Mouse (Mus musculus) heart, postnatal 0 days (tissue): ENCODE data around the gene Ppp1r17.

Experiments
- CTCF ChIP-seq: IDR thresholded peaks from 2 replicates; pipeline ENCODE4 v1.5.1; 2016; ENCODE audit warnings: antibody characterized with exemption, control low read depth, low read depth
- EP300 ChIP-seq: IDR thresholded peaks from 2 replicates; pipeline ENCODE4 v1.6.1; 2016; ENCODE audit warnings: antibody characterized with exemption, low read depth

DNA sequence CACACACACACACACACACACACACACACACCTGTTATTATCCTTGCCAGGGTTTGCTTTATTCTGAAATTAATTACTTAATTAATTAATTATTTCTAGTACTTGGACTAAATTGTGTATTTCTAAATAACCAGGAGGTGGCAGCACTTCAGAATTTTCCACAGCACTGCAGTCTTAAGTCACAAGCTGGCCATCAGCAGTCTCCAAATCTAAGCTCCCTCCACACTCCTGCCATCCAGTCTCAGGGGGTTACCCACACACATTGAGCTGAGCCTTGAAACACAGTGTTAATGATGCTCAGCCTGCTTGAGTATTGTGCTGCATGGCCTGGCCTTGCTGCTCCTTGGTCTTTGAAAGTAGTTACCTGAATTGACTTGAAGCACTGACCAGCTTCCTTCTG, 44.3 kb upstream of the Ppp1r17 start:
- peak; percentile 51 for TF ChIP-seq CTCF
- TF ChIP-seq EP300, result no peak
